Mouse (Mus musculus) urinary bladder, postnatal 10 days (tissue): ENCODE measurements around the gene Rbfox2.

Experiments used
- DNase-seq: peaks from one replicate; pipeline ENCODE4 v3.0.0; 2022; ENCODE audit warnings: low spot score

Gene Rbfox2

GRCm38 (mm10) chr15:77144960-77145359 is 161.8 kb downstream of the Rbfox2 start:
- no peak for DNase-seq

- no peak for DNase-seq
Observed at GRCm38 (mm10) chr15:77142787-77143186, 164.0 kb downstream of the Rbfox2 start.

GRCm38 (mm10) chr15:77142352-77142751 is 164.5 kb downstream of the Rbfox2 start:
- no peak for DNase-seq

GRCm38 (mm10) chr15:77141711-77142110 is 165.1 kb downstream of the Rbfox2 start:
- no peak for DNase-seq

- no peak for DNase-seq
Observed at GRCm38 (mm10) chr15:77138282-77138681, 168.5 kb downstream of the Rbfox2 start.

GRCm38 (mm10) chr15:77134483-77134882 is 172.3 kb downstream of the Rbfox2 start:
- DNase-seq = no peak

GRCm38 (mm10) chr15:77129154-77129553 is 177.7 kb downstream of the Rbfox2 start:
- DNase-seq = no peak

GRCm38 (mm10) chr15:77127737-77128136 is 179.1 kb downstream of the Rbfox2 start:
- DNase-seq = no peak

GRCm38 (mm10) chr15:77126674-77127073 is 180.1 kb downstream of the Rbfox2 start:
- DNase-seq = no peak

GRCm38 (mm10) chr15:77124372-77125117 is 182.3 kb downstream of the Rbfox2 start:
- no peak for DNase-seq

GRCm38 (mm10) chr15:77122824-77123223 is 184.0 kb downstream of the Rbfox2 start:
- no peak for DNase-seq

GRCm38 (mm10) chr15:77122208-77122607 is 184.6 kb downstream of the Rbfox2 start:
- DNase-seq = no peak

- DNase-seq = no peak
Observed at GRCm38 (mm10) chr15:77119666-77120065, 187.1 kb downstream of the Rbfox2 start.

- no peak for DNase-seq
Observed at GRCm38 (mm10) chr15:77117209-77117608, 189.6 kb downstream of the Rbfox2 start.

- DNase-seq = no peak
Observed at GRCm38 (mm10) chr15:77116139-77116722, 190.6 kb downstream of the Rbfox2 start.

- no peak for DNase-seq
Observed at GRCm38 (mm10) chr15:77115456-77115855, 191.3 kb downstream of the Rbfox2 start.

GRCm38 (mm10) chr15:77113591-77113990 is 193.2 kb downstream of the Rbfox2 start:
- no peak for DNase-seq

- no peak for DNase-seq
Observed at GRCm38 (mm10) chr15:77112378-77112777, 194.4 kb downstream of the Rbfox2 start.

GRCm38 (mm10) chr15:77111924-77112323 is 194.9 kb downstream of the Rbfox2 start:
- no peak for DNase-seq

- DNase-seq = no peak
Observed at GRCm38 (mm10) chr15:77110452-77110851, 196.4 kb downstream of the Rbfox2 start.

GRCm38 (mm10) chr15:77107169-77107908 is 199.5 kb downstream of the Rbfox2 start:
- DNase-seq = no peak

- DNase-seq = no peak
Observed at GRCm38 (mm10) chr15:77105273-77105672, 201.5 kb downstream of the Rbfox2 start.
